Mouse (Mus musculus): ENCODE measurements around the gene Ifna5. TPM values are rescaled to one million over a fixed set of nuclear protein-coding genes. Genes with fewer than 3 reads are reported as not detected.
"Not testable (repeated sequence)": the region's sequence is repeated elsewhere in the genome, so short reads cannot be mapped to it uniquely, and the experiment has no call there.

Gene Ifna5
- polyA plus RNA-seq, 1 experiment from 2014 or later = not detected

DNA sequence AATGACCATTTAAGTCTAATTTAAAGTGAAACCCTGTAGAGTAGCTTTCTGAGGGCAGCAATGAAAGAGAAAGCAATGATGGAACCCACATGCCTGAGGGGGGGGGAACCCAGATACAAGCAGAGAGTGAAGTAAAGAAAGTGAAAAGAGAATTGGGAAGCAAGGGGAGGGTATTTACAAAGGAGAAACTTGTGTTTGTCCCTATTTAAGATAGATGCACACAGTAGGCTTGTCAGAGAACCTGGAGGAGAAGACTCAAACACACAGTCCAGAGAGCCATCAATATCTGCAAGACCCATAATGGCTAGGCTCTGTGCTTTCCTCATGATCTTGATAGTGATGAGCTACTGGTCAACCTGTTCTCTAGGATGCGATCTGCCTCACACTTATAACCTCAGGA, 15.7 kb upstream of the Ifna5 start, which contains the start of gene Ifna11:
Gene Ifna11, plus strand, starts transcription at position 301 of the 400 bp plus-strand sequence.
- Histone ChIP-seq H3K4me3 (ENCODE audit: low read length) (no peak within 1 kb of the TSS), H3K4me1 (ENCODE audit: insufficient read depth, low read length) (no peaks in the 10 kb centered on the region), H3K4me2 (replicated peaks; ENCODE audit: low read depth, low read length) (no peak within 1 kb of the TSS), H3K9ac (replicated peaks; ENCODE audit: low read length) (no peak within 1 kb of the TSS), H3K9me3 (ENCODE audit: low read length) (no peaks in the 10 kb centered on the region), H3K27me3 (ENCODE audit: insufficient read depth, low read length) (no peaks in the 10 kb centered on the region), H3K27ac (ENCODE audit: low read length) (no peak within 1 kb of the TSS), H3K36me3 (ENCODE audit: insufficient read depth, low read length) (no peaks in the 10 kb centered on the region)
- ATAC-seq (ENCODE audit: low FRiP score, low TSS enrichment) = no peak
- 75% methylated on average over 1 of the region's 1 CpGs for whole genome bisulfite sequencing

DNA sequence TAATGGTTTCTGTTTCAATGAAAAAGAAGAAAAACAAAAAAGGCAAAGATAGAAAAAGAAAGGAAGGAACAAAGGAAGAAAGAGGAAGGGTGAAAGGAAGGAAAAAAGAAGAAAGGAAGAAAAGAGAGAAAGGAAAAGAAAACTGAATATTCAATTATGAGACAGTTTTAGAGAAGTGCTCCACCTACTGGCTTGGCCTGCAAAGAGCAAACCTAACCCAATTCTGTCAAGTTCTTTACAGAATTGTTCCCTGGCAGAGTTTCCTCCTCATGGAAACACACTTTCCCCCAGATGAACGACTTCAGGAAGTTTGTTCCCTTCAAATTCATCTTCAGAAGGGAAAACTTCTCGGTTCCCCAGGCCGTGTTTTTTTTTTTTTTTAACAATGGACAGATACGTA, 12.3 kb upstream of the Ifna5 start:
- Histone ChIP-seq H3K4me1 (ENCODE audit: insufficient read depth, low read length) (no peaks in the 10 kb centered on the region), H3K27me3 (ENCODE audit: insufficient read depth, low read length) (no peaks in the 10 kb centered on the region), H3K9ac (replicated peaks; ENCODE audit: low read length) (no peak overlapping the region), H3K4me2 (replicated peaks; ENCODE audit: low read depth, low read length) (no peak overlapping the region), H3K36me3 (ENCODE audit: insufficient read depth, low read length) (no peaks in the 10 kb centered on the region), H3K27ac (ENCODE audit: low read length) (no peak overlapping the region), H3K4me3 (ENCODE audit: low read length) (no peak overlapping the region), H3K9me3 (ENCODE audit: low read length) (no peaks in the 10 kb centered on the region)
- WGBS = 22% methylated on average over 4 of the region's 4 CpGs
- ATAC-seq (ENCODE audit: low FRiP score, low TSS enrichment) = no peak

DNA sequence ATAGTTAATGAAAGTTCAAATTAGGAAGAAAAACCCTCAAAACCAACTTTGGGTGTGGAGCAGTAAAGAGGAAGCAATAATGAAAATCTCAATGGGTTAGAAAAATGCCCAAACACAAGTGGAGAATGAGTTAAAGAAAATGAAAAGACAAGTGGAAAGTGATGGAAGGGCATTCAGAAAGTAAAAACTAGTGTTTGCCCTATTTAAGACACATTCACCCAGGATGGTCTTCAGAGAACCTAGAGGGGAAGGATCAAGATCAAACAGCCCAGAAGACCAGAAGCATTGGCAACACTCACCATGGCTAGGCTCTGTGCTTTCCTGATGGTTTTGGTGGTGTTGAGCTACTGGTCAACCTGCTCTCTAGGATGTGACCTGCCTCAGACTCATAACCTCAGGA, 8.2 kb upstream of the Ifna5 start, which contains the start of gene Ifna6:
Gene Ifna6, plus strand, starts transcription at position 301 of the 400 bp plus-strand sequence.
- H3K4me1 ChIP-seq (ENCODE audit: insufficient read depth, low read length); H3K36me3 ChIP-seq (ENCODE audit: insufficient read depth, low read length); ATAC-seq (ENCODE audit: low FRiP score, low TSS enrichment); H3K4me2 ChIP-seq (replicated peaks; ENCODE audit: low read depth, low read length); H3K9ac ChIP-seq (replicated peaks; ENCODE audit: low read length); H3K27me3 ChIP-seq (ENCODE audit: insufficient read depth, low read length); H3K9me3 ChIP-seq (ENCODE audit: low read length); H3K27ac ChIP-seq (ENCODE audit: low read length); H3K4me3 ChIP-seq (ENCODE audit: low read length): not testable (repeated sequence)

DNA sequence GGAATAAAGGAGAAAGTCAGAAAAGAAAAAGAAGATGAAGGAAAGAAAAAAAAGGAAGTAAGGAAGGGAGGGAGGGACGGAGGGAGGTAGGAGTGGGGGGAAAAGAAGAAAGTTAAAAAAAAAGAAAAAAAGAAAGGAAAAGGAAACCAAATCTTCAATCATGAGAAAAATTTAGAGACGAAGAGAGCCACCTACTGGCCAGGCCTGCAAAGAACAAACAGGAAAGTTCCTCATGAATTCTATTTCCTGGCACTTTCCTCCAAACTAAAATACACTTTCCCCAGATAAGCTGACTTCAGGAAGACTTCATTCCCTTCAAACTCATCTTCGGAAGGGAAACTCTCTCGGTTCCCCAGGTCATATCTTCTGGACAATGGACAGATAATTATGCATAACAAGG, 4.8 kb upstream of the Ifna5 start:
- 27% methylated on average over 4 of the region's 4 CpGs for WGBS
- Histone ChIP-seq H3K36me3 (ENCODE audit: insufficient read depth, low read length) (no peaks in the 10 kb centered on the region), H3K27me3 (ENCODE audit: insufficient read depth, low read length) (no peaks in the 10 kb centered on the region), H3K27ac (ENCODE audit: low read length) (no peak overlapping the region), H3K9me3 (ENCODE audit: low read length) (no peaks in the 10 kb centered on the region), H3K4me3 (ENCODE audit: low read length) (no peak overlapping the region), H3K4me1 (ENCODE audit: insufficient read depth, low read length) (no peaks in the 10 kb centered on the region), H3K4me2 (replicated peaks; ENCODE audit: low read depth, low read length) (no peak overlapping the region), H3K9ac (replicated peaks; ENCODE audit: low read length) (no peak overlapping the region)
- ATAC-seq (ENCODE audit: low FRiP score, low TSS enrichment) = no peak

DNA sequence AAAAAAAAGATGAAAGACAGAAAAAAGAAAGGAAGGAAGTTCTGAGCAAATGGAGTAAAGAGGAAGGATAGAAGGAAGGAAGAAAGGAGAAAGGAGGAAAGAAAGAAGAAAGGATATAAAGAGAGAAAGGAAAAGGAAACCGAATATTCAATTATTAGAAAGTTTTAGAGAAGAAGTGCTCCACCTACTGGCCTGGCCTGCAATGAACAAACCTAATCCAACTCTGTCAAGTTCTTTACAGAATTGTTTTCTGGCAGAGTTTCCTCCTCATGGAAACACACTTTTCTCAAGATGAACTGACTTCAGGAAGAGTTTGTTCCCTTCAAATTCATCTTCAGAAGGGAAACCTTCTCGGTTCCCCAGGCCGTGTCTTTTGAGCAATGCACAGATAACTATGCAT, 3.5 kb downstream of the Ifna5 start:
- WGBS = 38% methylated on average over 3 of the region's 3 CpGs
- no peaks in the 10 kb centered on the region for H3K4me1 ChIP-seq (ENCODE audit: insufficient read depth, low read length)
- ATAC-seq (ENCODE audit: low FRiP score, low TSS enrichment) = no peak
- H3K4me3 ChIP-seq (ENCODE audit: low read length) = no peak overlapping the region
- H3K27me3 ChIP-seq (ENCODE audit: insufficient read depth, low read length) = no peaks in the 10 kb centered on the region
- no peak overlapping the region for H3K27ac ChIP-seq (ENCODE audit: low read length)
- H3K4me2 ChIP-seq (replicated peaks; ENCODE audit: low read depth, low read length) = no peak overlapping the region
- no peak overlapping the region for H3K9ac ChIP-seq (replicated peaks; ENCODE audit: low read length)
- H3K9me3 ChIP-seq (ENCODE audit: low read length) = no peaks in the 10 kb centered on the region
- H3K36me3 ChIP-seq (ENCODE audit: insufficient read depth, low read length) = no peaks in the 10 kb centered on the region

DNA sequence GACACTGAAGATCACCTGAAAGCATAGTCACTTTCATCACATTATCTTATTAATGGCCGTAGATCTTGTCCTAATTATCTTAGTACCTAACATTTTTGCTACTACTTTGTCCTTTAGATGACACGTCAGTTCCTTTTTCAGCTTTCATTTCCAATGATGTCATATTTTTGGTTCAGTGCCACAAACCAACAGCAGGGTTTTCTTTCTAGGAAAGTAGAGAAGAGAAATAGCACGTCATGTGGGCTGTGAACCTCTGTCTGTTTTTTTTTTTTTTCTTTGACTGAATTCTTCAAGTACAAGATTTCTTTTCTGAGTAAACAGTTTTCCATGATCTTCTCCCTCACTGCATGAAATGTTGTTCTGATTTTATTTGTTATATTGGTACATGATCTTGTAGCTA, 4.7 kb downstream of the Ifna5 start:
- H3K27me3 ChIP-seq (ENCODE audit: insufficient read depth, low read length) = no peaks in the 10 kb centered on the region
- no peaks in the 10 kb centered on the region for H3K9me3 ChIP-seq (ENCODE audit: low read length)
- no peaks in the 10 kb centered on the region for H3K4me1 ChIP-seq (ENCODE audit: insufficient read depth, low read length)
- H3K36me3 ChIP-seq (ENCODE audit: insufficient read depth, low read length) = no peaks in the 10 kb centered on the region
- ATAC-seq (ENCODE audit: low FRiP score, low TSS enrichment) = no peak
- 71% methylated on average over 3 of the region's 3 CpGs for WGBS
- H3K4me3 ChIP-seq (ENCODE audit: low read length) = no peak overlapping the region
- H3K9ac ChIP-seq (replicated peaks; ENCODE audit: low read length) = no peak overlapping the region
- no peak overlapping the region for H3K4me2 ChIP-seq (replicated peaks; ENCODE audit: low read depth, low read length)
- no peak overlapping the region for H3K27ac ChIP-seq (ENCODE audit: low read length)

DNA sequence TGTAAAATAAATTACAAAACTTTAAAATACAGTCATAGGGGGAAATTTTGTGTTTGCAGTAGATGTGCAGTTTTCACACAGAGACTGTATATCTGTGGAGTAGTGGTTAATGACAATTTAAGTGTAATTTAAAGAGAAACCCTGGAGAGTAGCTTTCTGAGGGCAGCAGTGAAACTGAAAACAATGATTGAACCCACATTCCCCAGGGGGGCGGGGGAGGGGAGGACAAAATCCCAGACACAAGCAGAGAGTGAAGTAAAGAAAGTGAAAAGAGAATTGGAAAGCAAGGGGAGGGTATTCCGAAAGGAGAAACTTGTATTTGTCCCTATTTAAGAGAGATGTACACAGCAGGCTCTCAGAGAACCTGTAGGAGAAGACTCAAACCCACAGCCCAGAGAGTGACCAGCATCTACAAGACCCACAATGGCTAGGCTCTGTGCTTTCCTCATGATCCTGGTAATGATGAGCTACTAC, 6.2 kb downstream of the Ifna5 start, which contains the start of gene Ifna4:
Gene Ifna4, plus strand, starts transcription at position 424 of the 474 bp plus-strand sequence.
- Histone ChIP-seq H3K9me3 (ENCODE audit: low read length) (no peaks in the 10 kb centered on the region), H3K36me3 (ENCODE audit: insufficient read depth, low read length) (no peaks in the 10 kb centered on the region), H3K4me2 (replicated peaks; ENCODE audit: low read depth, low read length) (no peak within 1 kb of the TSS), H3K9ac (replicated peaks; ENCODE audit: low read length) (no peak within 1 kb of the TSS), H3K4me3 (ENCODE audit: low read length) (no peak within 1 kb of the TSS), H3K4me1 (ENCODE audit: insufficient read depth, low read length) (no peaks in the 10 kb centered on the region), H3K27me3 (ENCODE audit: insufficient read depth, low read length) (no peaks in the 10 kb centered on the region), H3K27ac (ENCODE audit: low read length) (no peak within 1 kb of the TSS)
- no peak for ATAC-seq (ENCODE audit: low FRiP score, low TSS enrichment)
- 69% methylated on average over 2 of the region's 2 CpGs for WGBS

DNA sequence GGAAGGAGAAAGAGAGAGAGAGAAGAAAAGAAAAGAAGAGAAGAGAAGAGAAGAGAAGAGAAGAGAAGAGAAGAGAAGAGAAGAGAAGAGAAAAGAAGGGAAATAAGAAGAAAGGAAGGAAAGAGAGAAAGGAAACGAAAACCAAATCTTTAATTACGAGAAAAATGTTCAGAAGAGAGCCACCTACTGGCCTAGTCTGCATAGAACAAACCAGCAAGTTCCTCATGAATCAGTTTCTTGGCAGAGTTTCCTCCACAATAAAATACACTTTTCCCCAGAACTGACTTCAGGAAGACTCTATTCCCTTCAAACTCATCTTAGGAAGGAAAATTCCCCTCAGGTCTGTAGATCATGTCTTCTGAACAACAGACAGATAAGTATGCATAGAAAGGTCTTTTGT, 10.0 kb downstream of the Ifna5 start:
- H3K9ac ChIP-seq (replicated peaks; ENCODE audit: low read length) = no peak overlapping the region
- H3K4me2 ChIP-seq (replicated peaks; ENCODE audit: low read depth, low read length) = no peak overlapping the region
- H3K4me3 ChIP-seq (ENCODE audit: low read length) = no peak overlapping the region
- no peaks in the 10 kb centered on the region for H3K4me1 ChIP-seq (ENCODE audit: insufficient read depth, low read length)
- ATAC-seq (ENCODE audit: low FRiP score, low TSS enrichment) = no peak
- WGBS = 52% methylated on average over 2 of the region's 2 CpGs
- no peak overlapping the region for H3K27ac ChIP-seq (ENCODE audit: low read length)
- H3K27me3 ChIP-seq (ENCODE audit: insufficient read depth, low read length) = no peaks in the 10 kb centered on the region
- no peaks in the 10 kb centered on the region for H3K36me3 ChIP-seq (ENCODE audit: insufficient read depth, low read length)
- no peaks in the 10 kb centered on the region for H3K9me3 ChIP-seq (ENCODE audit: low read length)

DNA sequence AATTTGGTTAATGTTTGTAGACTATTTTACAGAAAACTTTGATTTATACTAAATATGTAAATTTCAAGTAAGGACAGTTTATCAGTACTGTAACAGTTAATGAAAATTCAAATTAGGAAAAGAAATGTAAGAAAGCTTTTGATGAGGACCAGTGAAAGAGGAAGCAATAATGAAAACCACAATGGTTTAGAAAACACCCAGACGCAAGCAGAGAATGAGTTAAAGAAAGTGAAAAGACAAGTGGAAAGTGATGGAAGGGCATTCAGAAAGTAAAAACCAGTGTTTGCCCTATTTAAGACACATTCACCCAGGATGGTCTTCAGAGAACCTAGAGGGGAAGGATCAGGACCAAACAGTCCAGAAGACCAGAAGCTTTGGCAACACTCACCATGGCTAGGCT, 14.4 kb downstream of the Ifna5 start, which contains the start of gene Ifna1:
Gene Ifna1, plus strand, starts transcription at position 390 of the 400 bp plus-strand sequence.
- Histone ChIP-seq H3K4me1 (ENCODE audit: insufficient read depth, low read length) (no peaks in the 10 kb centered on the region), H3K36me3 (ENCODE audit: insufficient read depth, low read length) (no peaks in the 10 kb centered on the region), H3K9ac (replicated peaks; ENCODE audit: low read length) (no peak within 1 kb of the TSS), H3K27ac (ENCODE audit: low read length) (no peak within 1 kb of the TSS), H3K9me3 (ENCODE audit: low read length) (no peaks in the 10 kb centered on the region), H3K4me2 (replicated peaks; ENCODE audit: low read depth, low read length) (no peak within 1 kb of the TSS), H3K4me3 (ENCODE audit: low read length) (no peak within 1 kb of the TSS), H3K27me3 (ENCODE audit: insufficient read depth, low read length) (no peaks in the 10 kb centered on the region)
- ATAC-seq (ENCODE audit: low FRiP score, low TSS enrichment) = no peak
- WGBS = 90% methylated on average over 1 of the region's 1 CpGs

DNA sequence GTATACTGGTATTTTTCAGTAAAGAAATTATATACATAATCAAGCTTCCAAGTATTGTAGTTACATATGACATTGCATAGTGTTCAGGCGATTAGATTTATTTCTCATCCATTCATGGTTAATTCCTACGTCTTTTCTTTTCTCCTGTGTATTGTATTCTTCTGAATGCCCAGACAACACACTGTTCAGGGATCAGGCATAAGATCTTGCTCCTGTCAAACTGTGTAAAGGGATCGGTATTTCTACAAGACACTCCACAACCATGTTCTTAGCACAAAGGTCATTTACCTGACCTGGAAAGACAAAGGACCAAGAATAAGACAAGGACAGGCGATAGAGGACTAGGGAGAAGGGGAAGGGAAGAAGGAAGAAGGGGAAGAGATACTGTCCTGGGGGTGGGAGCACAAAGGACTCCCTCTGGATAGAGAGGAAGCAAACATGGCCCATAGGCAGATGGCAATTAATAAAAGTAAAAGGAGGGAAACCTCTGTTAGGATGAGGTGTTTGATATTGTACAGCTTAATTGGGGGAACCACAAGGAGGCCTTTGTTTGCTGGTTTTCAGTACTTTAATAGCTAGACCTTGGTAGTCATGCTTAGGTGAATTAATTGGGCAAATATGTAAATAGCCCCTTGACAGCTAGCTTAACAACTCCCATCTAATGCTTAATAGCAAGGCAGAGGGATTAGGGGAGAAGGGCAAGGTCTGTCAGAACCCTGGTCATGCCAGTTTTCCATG, 15.9 kb downstream of the Ifna5 start:
- no peak for ATAC-seq (ENCODE audit: low FRiP score, low TSS enrichment)
- 73% methylated on average over 4 of the region's 4 CpGs for WGBS
- H3K27me3 ChIP-seq (ENCODE audit: insufficient read depth, low read length) = no peaks in the 10 kb centered on the region

More for the DNA sequence above, 15.9 kb downstream of the Ifna5 start:
- no peak overlapping the region for H3K4me3 ChIP-seq (ENCODE audit: low read length)
- H3K9ac ChIP-seq (replicated peaks; ENCODE audit: low read length) = no peak overlapping the region
- H3K36me3 ChIP-seq (ENCODE audit: insufficient read depth, low read length) = no peaks in the 10 kb centered on the region
- no peak overlapping the region for H3K27ac ChIP-seq (ENCODE audit: low read length)
- H3K4me1 ChIP-seq (ENCODE audit: insufficient read depth, low read length) = no peaks in the 10 kb centered on the region
- H3K9me3 ChIP-seq (ENCODE audit: low read length) = no peaks in the 10 kb centered on the region
- no peak overlapping the region for H3K4me2 ChIP-seq (replicated peaks; ENCODE audit: low read depth, low read length)
